Mouse (Mus musculus) G1E-ER4 (cell line): ENCODE data around the gene Rd3l. TPM values are rescaled to one million over a fixed set of nuclear protein-coding genes. Genes with fewer than 3 reads are reported as not detected.
A peak's percentile ranks its signal among the peaks of the same experiment; 100 is the strongest.

Experiments used
- GATA1 ChIP-seq: IDR thresholded peaks from one replicate; pipeline ENCODE4 v1.8.0; 2012; ENCODE audit warnings: low read length, inconsistent platforms
- polyA plus RNA-seq: library from polyadenylated mRNA; stranded (reverse); fragments of >175 nt; gene quantifications from 2 replicates; pipeline ENCODE4 v1.2.3, GENCODE M21; 2012

The Rd3l gene
- polyA plus RNA-seq, 1 experiment: not detected

- no peak for TF ChIP-seq GATA1
Observed at GRCm38 (mm10) chr12:111978274-111978673, 2.8 kb downstream of the Rd3l start.

GRCm38 (mm10) chr12:111977138-111977537, 4.0 kb downstream of the Rd3l start:
- TF ChIP-seq GATA1: no peak

GRCm38 (mm10) chr12:111974578-111974977, 6.5 kb downstream of the Rd3l start:
- TF ChIP-seq GATA1: no peak

- TF ChIP-seq GATA1: no peak
Observed at GRCm38 (mm10) chr12:111972504-111972903, 8.6 kb downstream of the Rd3l start.

- TF ChIP-seq GATA1: no peak
Observed at GRCm38 (mm10) chr12:111971231-111971686, 9.9 kb downstream of the Rd3l start, which contains the start of gene Tdrd9. Gene Tdrd9 (plus strand): TSS chr12:111971559.

- TF ChIP-seq GATA1: no peak
Observed at GRCm38 (mm10) chr12:111970085-111970484, 11.0 kb downstream of the Rd3l start.

GRCm38 (mm10) chr12:111966683-111967173, 14.4 kb downstream of the Rd3l start, which contains the start of gene Atp5mpl:
Gene Atp5mpl (minus strand): TSS chr12:111966977.
- no peak for TF ChIP-seq GATA1

- TF ChIP-seq GATA1: no peak
Observed at GRCm38 (mm10) chr12:111963339-111963738, 17.8 kb downstream of the Rd3l start.

GRCm38 (mm10) chr12:111958101-111958865, 22.8 kb downstream of the Rd3l start:
- TF ChIP-seq GATA1: no peak

- TF ChIP-seq GATA1: no peak
Observed at GRCm38 (mm10) chr12:111956173-111956572, 24.9 kb downstream of the Rd3l start.

- TF ChIP-seq GATA1: no peak
Observed at GRCm38 (mm10) chr12:111951701-111952100, 29.4 kb downstream of the Rd3l start.

GRCm38 (mm10) chr12:111950486-111950885, 30.6 kb downstream of the Rd3l start:
- TF ChIP-seq GATA1: no peak

- TF ChIP-seq GATA1: no peak
Observed at GRCm38 (mm10) chr12:111946716-111947115, 34.4 kb downstream of the Rd3l start.

GRCm38 (mm10) chr12:111945115-111945514, 36.0 kb downstream of the Rd3l start:
- no peak for TF ChIP-seq GATA1

- TF ChIP-seq GATA1: peak; percentile 70
Observed at GRCm38 (mm10) chr12:111944065-111944987, 36.8 kb downstream of the Rd3l start.

GRCm38 (mm10) chr12:111943421-111944064, 37.6 kb downstream of the Rd3l start:
- no peak for TF ChIP-seq GATA1
